Mouse (Mus musculus): ENCODE data around the gene Itga5.

DNA sequence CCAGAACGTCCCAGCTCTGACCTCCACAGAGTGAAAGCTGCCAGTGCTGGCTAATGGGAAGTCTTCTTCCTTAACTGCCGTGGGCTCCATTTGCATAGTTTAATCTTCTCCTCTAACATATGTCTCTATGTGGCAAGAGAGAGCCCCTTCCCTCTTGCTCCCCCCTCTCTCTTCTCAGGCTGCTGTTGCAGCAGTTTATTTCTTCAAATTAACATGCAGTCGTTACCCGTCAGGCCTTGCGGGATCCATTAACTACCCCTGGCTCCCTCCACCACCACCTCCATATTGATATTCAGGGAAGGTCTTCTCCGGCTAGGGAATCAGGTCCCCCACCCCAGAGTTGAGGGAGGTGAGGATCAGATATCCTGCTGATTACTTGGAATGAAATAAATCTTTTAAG, 69.2 kb downstream of the Itga5 start:
- TF ChIP-seq GABPA (IDR thresholded peaks at IDR 0.05; ENCODE audit: insufficient replicate concordance, low read depth, low read length) = no peak
- no peak for TF ChIP-seq POLR2A (IDR thresholded peaks at IDR 0.05; ENCODE audit: low read depth, low read length)
- TF ChIP-seq ELF1 (IDR thresholded peaks at IDR 0.05; ENCODE audit: low read depth, low read length) = no peak
- TF ChIP-seq ETS1 (conservative IDR thresholded peaks at IDR 0.05; ENCODE audit: low read depth, low read length) = no peak
- TF ChIP-seq CTCF (conservative IDR thresholded peaks at IDR 0.05 in 1 of 2, IDR thresholded peaks at IDR 0.05 in 1 of 2; ENCODE audit: low read depth in 2 of 2, low read length in 2 of 2) = no peak
- TF ChIP-seq ZC3H11A (IDR thresholded peaks at IDR 0.05; ENCODE audit: low read depth, low read length) = no peak
- TF ChIP-seq USF1 (IDR thresholded peaks at IDR 0.05; ENCODE audit: low read depth, low read length) = no peak
- TF ChIP-seq BHLHE40 (IDR thresholded peaks at IDR 0.05; ENCODE audit: low read depth, low read length) = no peak
- TF ChIP-seq MAZ (IDR thresholded peaks at IDR 0.05; ENCODE audit: low read depth, low read length) = no peak
- TF ChIP-seq EP300 (IDR thresholded peaks at IDR 0.05; ENCODE audit: low read length) = no peak
- no peak for TF ChIP-seq POLR2AphosphoS2 (IDR thresholded peaks at IDR 0.05; ENCODE audit: low read depth, low read length)
- no peak for TF ChIP-seq MAFK (IDR thresholded peaks at IDR 0.05; ENCODE audit: insufficient replicate concordance, low read length)
